Mouse (Mus musculus) heart, embryonic 10.5 days (tissue): ENCODE data around the gene Tmem52. TPM values are rescaled to one million over a fixed set of nuclear protein-coding genes. Genes with fewer than 3 reads are reported as not detected.

Experiments
- DNase-seq: peaks from one replicate; pipeline ENCODE4 v3.0.0-alpha.2; 2017; ENCODE audit warnings: low spot score
- H3K27ac ChIP-seq: fragments of 300-500 bp; sonication (generic); 2 replicates; pipeline ENCODE4 v1.5.1; 2016; ENCODE audit warnings: mild to moderate bottlenecking
- H3K27me3 ChIP-seq: fragments of 300-500 bp; sonication (generic); 2 replicates; pipeline ENCODE4 v1.6.1; 2016; ENCODE audit warnings: mild to moderate bottlenecking; ENCODE audit not compliant: poor library complexity, insufficient read depth, severe bottlenecking
- H3K36me3 ChIP-seq: fragments of 300-500 bp; sonication (generic); 2 replicates; pipeline ENCODE4 v1.6.1; 2016; ENCODE audit warnings: mild to moderate bottlenecking, moderate library complexity
- H3K4me1 ChIP-seq: fragments of 300-500 bp; sonication (generic); 2 replicates; pipeline ENCODE4 v1.6.1; 2016; ENCODE audit warnings: mild to moderate bottlenecking
- H3K4me3 ChIP-seq: fragments of 300-500 bp; sonication (generic); 2 replicates; pipeline ENCODE4 v1.5.1; 2016; ENCODE audit warnings: mild to moderate bottlenecking, moderate library complexity
- H3K9me3 ChIP-seq: fragments of 300-500 bp; sonication (generic); 2 replicates; pipeline ENCODE4 v1.6.1; 2016; ENCODE audit warnings: mild to moderate bottlenecking, moderate library complexity
- WGBS: fragments of 180-500 bp; shearing (Covaris S2); methylation state at CpG from one replicate; pipeline ENCODE4 v1.1.7; 2016; 5-methylcytosine and 5-hydroxymethylcytosine counted together
- polyA plus RNA-seq: library from polyadenylated mRNA; unstranded; fragments of >200 nt; fragmentation: Nextera tagmentation; extraction: Ambion mirVana; gene quantifications from 2 replicates; pipeline ENCODE4 v1.2.1, GENCODE M21; 2016

The Tmem52 gene
- polyA plus RNA-seq, 1 experiment from 2014 or later = not detected

GRCm38 (mm10) chr4:155494891-155495290 lies 26.0 kb downstream of the Tmem52 start:
- WGBS = 65% methylated on average over 4 of the region's 4 CpGs
- peaks cover 4% of the 10 kb centered on the region; the same call in 1 of the 2 replicates for H3K36me3 ChIP-seq
- no peak overlapping the region for H3K4me3 ChIP-seq
- no peaks in the 10 kb centered on the region for H3K27me3 ChIP-seq
- DNase-seq = no peak
- no peak overlapping the region for H3K27ac ChIP-seq
- no peaks in the 10 kb centered on the region for H3K9me3 ChIP-seq
- H3K4me1 ChIP-seq = peaks cover 26% of the 10 kb centered on the region

DNA sequence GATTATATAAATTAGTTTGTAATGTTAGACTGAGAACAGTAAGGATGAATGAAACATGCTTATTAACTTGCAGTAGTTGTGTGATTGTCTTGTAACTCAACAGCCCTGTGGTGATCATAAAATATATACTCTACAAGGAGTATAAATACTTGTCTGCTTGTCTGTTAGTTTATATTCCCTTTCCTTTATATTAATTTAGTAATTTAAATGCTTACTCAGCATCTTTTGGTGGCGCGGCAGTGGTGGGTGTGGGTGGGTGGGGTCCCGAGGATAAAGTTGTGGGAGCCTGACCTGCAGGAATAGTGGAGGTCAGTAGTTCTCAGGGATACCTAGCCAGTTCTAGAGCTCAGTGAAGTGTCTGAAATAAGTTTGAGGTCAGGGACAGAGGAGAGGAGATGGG lies 29.0 kb downstream of the Tmem52 start:
- no peak for DNase-seq
- no peak overlapping the region for H3K4me3 ChIP-seq
- H3K9me3 ChIP-seq = no peaks in the 10 kb centered on the region
- H3K36me3 ChIP-seq = peaks cover 14% of the 10 kb centered on the region
- no peak overlapping the region for H3K27ac ChIP-seq
- 74% methylated on average over 3 of the region's 3 CpGs for WGBS
- H3K4me1 ChIP-seq = peaks cover 23% of the 10 kb centered on the region
- H3K27me3 ChIP-seq = no peaks in the 10 kb centered on the region

GRCm38 (mm10) chr4:155501126-155501525 lies 32.2 kb downstream of the Tmem52 start:
- Histone ChIP-seq H3K9me3 (no peaks in the 10 kb centered on the region), H3K27ac (no peak overlapping the region), H3K27me3 (no peaks in the 10 kb centered on the region), H3K4me3 (no peak overlapping the region), H3K4me1 (peaks cover 21% of the 10 kb centered on the region; the same call in 1 of the 2 replicates), H3K36me3 (peaks cover 14% of the 10 kb centered on the region)
- 79% methylated on average over 2 of the region's 2 CpGs for WGBS
- DNase-seq = no peak

GRCm38 (mm10) chr4:155505067-155505466 lies 36.2 kb downstream of the Tmem52 start:
- DNase-seq = no peak
- WGBS = 78% methylated on average over 8 of the region's 8 CpGs
- no peak overlapping the region for H3K27ac ChIP-seq
- H3K4me1 ChIP-seq = peaks cover 21% of the 10 kb centered on the region; the same call in 1 of the 2 replicates
- no peak overlapping the region for H3K4me3 ChIP-seq
- H3K27me3 ChIP-seq = no peaks in the 10 kb centered on the region
- H3K9me3 ChIP-seq = no peaks in the 10 kb centered on the region
- peaks cover 10% of the 10 kb centered on the region for H3K36me3 ChIP-seq

- Histone ChIP-seq H3K4me1 (peaks cover 21% of the 10 kb centered on the region; the same call in 1 of the 2 replicates), H3K27me3 (no peaks in the 10 kb centered on the region), H3K4me3 (no peak overlapping the region), H3K27ac (no peak overlapping the region), H3K9me3 (no peaks in the 10 kb centered on the region), H3K36me3 (peaks cover 6% of the 10 kb centered on the region)
- 72% methylated on average over 5 of the region's 5 CpGs for WGBS
- DNase-seq = no peak
Measured at GRCm38 (mm10) chr4:155505671-155506295, 36.9 kb downstream of the Tmem52 start.

GRCm38 (mm10) chr4:155508614-155509013 lies 39.7 kb downstream of the Tmem52 start:
- Histone ChIP-seq H3K27me3 (no peaks in the 10 kb centered on the region), H3K27ac (no peak overlapping the region), H3K4me3 (no peak overlapping the region), H3K4me1 (peaks cover 14% of the 10 kb centered on the region; the same call in 1 of the 2 replicates), H3K36me3 (no peaks in the 10 kb centered on the region), H3K9me3 (no peaks in the 10 kb centered on the region)
- 90% methylated on average over 4 of the region's 4 CpGs for WGBS
- no peak for DNase-seq

- H3K27me3 ChIP-seq = no peaks in the 10 kb centered on the region
- H3K4me3 ChIP-seq = no peak overlapping the region
- no peaks in the 10 kb centered on the region for H3K9me3 ChIP-seq
- no peak overlapping the region for H3K27ac ChIP-seq
- DNase-seq = no peak
- WGBS = 89% methylated on average over 1 of the region's 1 CpGs
- H3K4me1 ChIP-seq = no peaks in the 10 kb centered on the region
- peaks cover 10% of the 10 kb centered on the region; the same call in 1 of the 2 replicates for H3K36me3 ChIP-seq
Measured at GRCm38 (mm10) chr4:155510981-155511380, 42.1 kb downstream of the Tmem52 start.

GRCm38 (mm10) chr4:155514810-155515209 lies 45.9 kb downstream of the Tmem52 start:
- H3K4me1 ChIP-seq = no peaks in the 10 kb centered on the region
- no peak overlapping the region for H3K27ac ChIP-seq
- H3K9me3 ChIP-seq = no peaks in the 10 kb centered on the region
- peaks cover 17% of the 10 kb centered on the region for H3K36me3 ChIP-seq
- DNase-seq = no peak
- no peak overlapping the region for H3K4me3 ChIP-seq
- H3K27me3 ChIP-seq = no peaks in the 10 kb centered on the region
- 92% methylated on average over 2 of the region's 2 CpGs for WGBS

GRCm38 (mm10) chr4:155517948-155518517 lies 49.1 kb downstream of the Tmem52 start:
- WGBS = 89% methylated on average over 7 of the region's 7 CpGs

More at GRCm38 (mm10) chr4:155517948-155518517, 49.1 kb downstream of the Tmem52 start:
- Histone ChIP-seq H3K4me3 (no peak overlapping the region), H3K27me3 (no peaks in the 10 kb centered on the region), H3K27ac (no peak overlapping the region), H3K4me1 (0 out of 2 replicates have a peak, but pooled peaks cover 2% of the 10 kb centered on the region), H3K9me3 (no peaks in the 10 kb centered on the region), H3K36me3 (peaks cover 25% of the 10 kb centered on the region)
- DNase-seq = no peak

Other genes with a start within 250 kb of the Tmem52 start
- 7.5 and 11.3 TPM in 2 replicates for gene Ski, start 246.5 kb upstream of the Tmem52 start, polyA plus RNA-seq
- gene Faap20, start 219.3 kb upstream of the Tmem52 start, polyA plus RNA-seq = 77.0 and 87.4 TPM in 2 replicates
- 8.9 and 12.4 TPM in 2 replicates for gene Prkcz, start 107.8 kb upstream of the Tmem52 start, polyA plus RNA-seq
- gene Gabrd, start 71.0 kb upstream of the Tmem52 start, polyA plus RNA-seq = not detected in 2 replicates
- 1.7 and 3.3 TPM in 2 replicates for gene Cfap74, start 59.9 kb upstream of the Tmem52 start, polyA plus RNA-seq
- 416 and 440 TPM in 2 replicates for gene Gnb1, start 22.2 kb downstream of the Tmem52 start, polyA plus RNA-seq
- gene Nadk, start 93.3 kb downstream of the Tmem52 start, polyA plus RNA-seq = 70.8 and 93.3 TPM in 2 replicates
- 8.4 and 9.5 TPM in 2 replicates for gene Slc35e2, start 132.3 kb downstream of the Tmem52 start, polyA plus RNA-seq
- 48.6 and 60.2 TPM in 2 replicates for gene Cdk11b, start 155.7 kb downstream of the Tmem52 start, polyA plus RNA-seq
- gene Gm10563, start 176.3 kb downstream of the Tmem52 start, polyA plus RNA-seq = not detected in 2 replicates
- 34.6 and 39.8 TPM in 2 replicates for gene Mmp23, start 184.3 kb downstream of the Tmem52 start, polyA plus RNA-seq
- gene Mib2, start 200.1 kb downstream of the Tmem52 start, polyA plus RNA-seq = 15.4 and 16.8 TPM in 2 replicates
- gene Fndc10, start 225.2 kb downstream of the Tmem52 start, polyA plus RNA-seq = 0.78 and 1.7 TPM in 2 replicates
- gene Ssu72, start 235.7 kb downstream of the Tmem52 start, polyA plus RNA-seq = 146 and 152 TPM in 2 replicates